Mouse (Mus musculus) thymus, postnatal 25 days (tissue): Measurements from ENCODE around the gene Pramef17.
"Not testable (repeated sequence)": the region's sequence is repeated elsewhere in the genome, so short reads cannot be mapped to it uniquely, and the experiment has no call there.

Experiments used
- DNase-seq: peaks from one replicate; pipeline ENCODE4 v3.0.0; 2022

Pramef17 gene

GRCm38 (mm10) chr4:143994269-143994668 lies at the start of gene Pramef17:
TSS of gene Pramef17 (minus strand) at chr4:143994369.
- DNase-seq, result not testable (repeated sequence)

DNA sequence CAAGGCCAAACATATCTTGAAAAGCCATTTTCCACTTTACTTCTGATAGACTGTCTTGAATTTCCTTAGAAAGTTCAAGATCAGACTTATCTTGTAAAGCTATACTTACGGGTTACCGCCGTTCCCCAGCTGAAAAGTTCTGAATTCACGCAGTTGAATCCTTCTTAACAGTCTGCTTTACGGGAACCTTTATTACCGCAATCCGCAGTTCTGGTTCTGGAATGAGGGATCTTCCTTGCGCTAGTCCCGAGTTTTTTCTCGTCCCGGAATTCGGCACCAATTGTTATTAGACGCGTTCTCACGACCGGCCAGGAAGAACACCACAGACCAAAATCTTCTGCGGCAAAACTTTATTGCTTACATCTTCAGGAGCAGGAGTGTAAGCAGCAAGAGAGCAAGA lies 6.0 kb downstream of the Pramef17 start:
- DNase-seq, result peak; percentile 39

- peak; percentile 13 for DNase-seq
These were observed 6.7 kb downstream of the Pramef17 start for GRCm38 (mm10) chr4:143987475-143987941.

DNA sequence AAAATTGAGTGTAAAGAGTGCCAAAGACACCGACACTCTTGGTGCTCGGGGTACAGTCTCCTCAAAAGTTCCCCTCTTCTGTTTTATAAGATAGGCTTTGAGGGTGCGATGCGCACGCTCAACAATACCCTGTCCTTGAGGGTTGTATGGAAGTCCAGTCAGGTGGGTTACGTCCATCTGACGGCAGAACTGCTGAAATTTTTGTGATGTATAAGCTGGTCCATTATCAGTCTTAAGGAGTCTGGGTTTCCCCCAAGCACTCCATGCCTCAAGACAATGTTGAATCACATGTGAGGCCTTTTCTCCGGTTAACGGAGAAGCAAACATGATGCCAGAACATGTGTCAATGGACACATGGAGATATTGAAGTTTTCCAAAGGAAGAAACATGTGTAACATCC lies 8.4 kb downstream of the Pramef17 start:
- peak; percentile 5 for DNase-seq

- peak; percentile 1 for DNase-seq
These were observed 9.0 kb downstream of the Pramef17 start for GRCm38 (mm10) chr4:143985165-143985564.

DNA sequence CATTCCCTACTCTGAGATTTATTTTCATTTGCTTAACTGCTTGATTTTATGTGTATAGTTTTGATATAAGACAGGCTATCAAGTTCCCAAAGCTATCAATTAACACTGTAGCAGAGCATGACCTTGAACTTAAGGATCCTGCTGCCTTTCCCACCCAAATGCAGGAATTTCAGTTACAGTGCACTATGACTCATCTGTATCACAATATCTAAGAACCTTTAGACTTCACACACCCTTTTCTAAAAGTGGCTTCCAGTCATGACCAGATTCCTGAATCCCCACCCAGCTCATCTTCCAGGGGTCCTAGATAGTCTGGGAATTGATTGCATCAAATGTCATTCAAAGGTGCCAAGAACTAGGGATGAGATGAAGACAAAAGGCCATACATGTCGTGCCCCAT lies 10.7 kb downstream of the Pramef17 start:
- DNase-seq, result not testable (repeated sequence)

DNA sequence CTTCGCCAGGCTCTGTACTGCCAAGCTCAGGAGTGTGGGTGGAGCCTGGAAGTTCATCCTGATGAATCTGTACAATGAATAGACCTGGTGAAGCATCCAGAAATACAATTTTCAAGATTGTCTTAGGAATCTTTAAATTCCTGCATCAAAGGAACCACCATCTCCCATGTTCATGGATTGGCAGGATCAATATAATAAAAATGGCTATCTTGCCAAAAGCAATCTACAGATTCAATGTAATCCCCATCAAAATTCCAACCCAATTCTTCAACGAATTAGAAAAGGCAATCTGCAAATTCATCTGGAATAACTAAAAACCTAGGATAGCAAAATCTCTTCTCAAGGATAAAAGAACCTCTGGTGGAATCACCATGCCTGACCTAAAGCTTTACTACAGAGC lies 27.3 kb downstream of the Pramef17 start, which contains the start of gene Gm13101:
Gene Gm13101 (minus strand): TSS at position 101 of the 400 bp plus-strand sequence.
- not testable (repeated sequence) for DNase-seq

- not testable (repeated sequence) for DNase-seq
These were observed 43.3 kb downstream of the Pramef17 start, which contains the start of gene Pramef25 for GRCm38 (mm10) chr4:143950916-143951315. TSS of gene Pramef25 (minus strand) at chr4:143951016.
